Mouse (Mus musculus): ENCODE measurements around the gene Akap8l. TPM values are rescaled to one million over a fixed set of nuclear protein-coding genes. Genes with fewer than 3 reads are reported as not detected.
A peak's percentile ranks its signal among the peaks of the same experiment; 100 is the strongest.

Akap8l gene
- polyA plus RNA-seq, 1 experiment = 32.7 TPM

DNA sequence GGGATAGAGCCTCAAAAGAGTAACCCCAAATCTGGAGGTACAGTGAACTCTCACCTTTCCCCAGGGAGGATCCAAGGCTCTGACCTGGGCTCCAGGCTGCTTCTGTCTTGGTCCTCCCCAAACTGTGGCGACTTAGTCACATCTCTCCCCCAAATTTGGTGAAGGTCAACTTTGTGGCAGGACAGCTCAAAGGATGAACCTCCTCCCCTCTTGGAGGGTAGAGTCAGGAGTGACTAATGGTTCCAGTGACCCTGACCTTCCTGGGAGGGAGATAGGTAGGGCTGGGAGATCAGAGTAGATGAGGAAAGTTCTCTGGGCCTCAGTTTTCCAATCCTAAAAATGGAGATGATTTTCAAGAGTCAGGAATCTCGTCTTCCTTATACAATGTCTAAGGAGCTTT, 28.4 kb upstream of the Akap8l start:
- Histone ChIP-seq H3K27ac (ENCODE audit: insufficient read depth, low read length) (no peak overlapping the region), H3K4me3 (ENCODE audit: insufficient read depth, low read length) (no peak overlapping the region), H3K4me1 (ENCODE audit: control insufficient read depth, insufficient read depth, low read length) (no peaks in the 10 kb centered on the region)
- no peak for TF ChIP-seq CTCF (IDR thresholded peaks at IDR 0.05; ENCODE audit: borderline replicate concordance, insufficient read depth, low read length)
- TF ChIP-seq POLR2A (IDR thresholded peaks at IDR 0.05; ENCODE audit: low read depth, low read length) = no peak

DNA sequence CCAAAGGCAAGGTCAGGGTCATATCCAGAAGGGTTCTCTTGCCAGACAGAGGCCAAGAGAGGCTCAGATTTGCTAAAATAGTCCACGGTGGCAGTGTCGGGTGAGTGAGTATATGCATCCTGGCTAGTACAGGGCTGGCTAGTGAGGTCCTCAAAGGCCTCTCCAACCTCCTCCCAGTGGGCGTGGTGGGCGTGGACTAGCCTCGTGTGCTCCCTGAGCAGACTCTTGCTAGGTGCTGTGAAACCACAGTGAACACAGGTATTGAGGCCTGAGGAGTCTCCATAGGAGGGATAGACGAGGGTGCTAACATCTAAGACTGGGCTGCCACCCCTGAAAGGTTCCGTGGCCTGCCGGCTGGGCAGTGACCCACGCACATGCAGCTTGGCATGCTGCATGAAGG, 26.7 kb upstream of the Akap8l start:
- no peak for TF ChIP-seq CTCF (IDR thresholded peaks at IDR 0.05; ENCODE audit: borderline replicate concordance, insufficient read depth, low read length)
- TF ChIP-seq POLR2A (IDR thresholded peaks at IDR 0.05; ENCODE audit: low read depth, low read length) = no peak
- no peaks in the 10 kb centered on the region for H3K4me1 ChIP-seq (ENCODE audit: control insufficient read depth, insufficient read depth, low read length)
- no peak overlapping the region for H3K27ac ChIP-seq (ENCODE audit: insufficient read depth, low read length)
- no peak overlapping the region for H3K4me3 ChIP-seq (ENCODE audit: insufficient read depth, low read length)

DNA sequence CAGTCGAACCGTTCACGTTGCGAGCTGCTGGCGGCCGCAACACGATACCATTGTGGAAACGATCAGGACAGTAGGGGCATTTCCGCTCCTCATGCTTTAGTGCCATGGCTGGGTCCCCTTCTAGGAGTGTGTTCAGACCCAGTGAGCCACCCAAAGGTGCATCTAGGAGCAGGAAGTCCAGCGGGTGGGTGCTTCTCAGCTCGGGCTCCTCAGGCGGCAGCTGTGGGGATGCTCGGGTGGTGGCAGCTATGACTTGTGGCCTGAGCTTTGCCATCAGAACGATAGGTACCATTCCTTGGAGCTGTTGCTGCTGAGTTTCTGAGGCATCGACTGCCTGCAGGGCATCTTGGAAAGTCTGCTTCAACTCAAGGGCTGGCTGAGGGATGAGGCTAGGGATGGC, 26.1 kb upstream of the Akap8l start:
- no peaks in the 10 kb centered on the region for H3K4me1 ChIP-seq (ENCODE audit: control insufficient read depth, insufficient read depth, low read length)
- TF ChIP-seq CTCF (IDR thresholded peaks at IDR 0.05; ENCODE audit: borderline replicate concordance, insufficient read depth, low read length) (no peak), POLR2A (IDR thresholded peaks at IDR 0.05; ENCODE audit: low read depth, low read length) (no peak)
- no peak overlapping the region for H3K4me3 ChIP-seq (ENCODE audit: insufficient read depth, low read length)
- no peak overlapping the region for H3K27ac ChIP-seq (ENCODE audit: insufficient read depth, low read length)

- Histone ChIP-seq H3K4me1 (ENCODE audit: control insufficient read depth, insufficient read depth, low read length) (no peaks in the 10 kb centered on the region), H3K4me3 (ENCODE audit: insufficient read depth, low read length) (no peak overlapping the region), H3K27ac (ENCODE audit: insufficient read depth, low read length) (no peak overlapping the region)
- TF ChIP-seq POLR2A (IDR thresholded peaks at IDR 0.05; ENCODE audit: low read depth, low read length) (no peak), CTCF (IDR thresholded peaks at IDR 0.05; ENCODE audit: borderline replicate concordance, insufficient read depth, low read length) (no peak)
Measured at GRCm38 (mm10) chr17:32368991-32369578, 18.7 kb upstream of the Akap8l start.

GRCm38 (mm10) chr17:32367706-32368105, 17.3 kb upstream of the Akap8l start:
- H3K27ac ChIP-seq (ENCODE audit: insufficient read depth, low read length) = no peak overlapping the region
- no peak overlapping the region for H3K4me3 ChIP-seq (ENCODE audit: insufficient read depth, low read length)
- H3K4me1 ChIP-seq (ENCODE audit: control insufficient read depth, insufficient read depth, low read length) = 0 out of 2 replicates have a peak, but pooled peaks cover 2% of the 10 kb centered on the region
- TF ChIP-seq CTCF (IDR thresholded peaks at IDR 0.05; ENCODE audit: borderline replicate concordance, insufficient read depth, low read length) = no peak
- TF ChIP-seq POLR2A (IDR thresholded peaks at IDR 0.05; ENCODE audit: low read depth, low read length) = no peak

DNA sequence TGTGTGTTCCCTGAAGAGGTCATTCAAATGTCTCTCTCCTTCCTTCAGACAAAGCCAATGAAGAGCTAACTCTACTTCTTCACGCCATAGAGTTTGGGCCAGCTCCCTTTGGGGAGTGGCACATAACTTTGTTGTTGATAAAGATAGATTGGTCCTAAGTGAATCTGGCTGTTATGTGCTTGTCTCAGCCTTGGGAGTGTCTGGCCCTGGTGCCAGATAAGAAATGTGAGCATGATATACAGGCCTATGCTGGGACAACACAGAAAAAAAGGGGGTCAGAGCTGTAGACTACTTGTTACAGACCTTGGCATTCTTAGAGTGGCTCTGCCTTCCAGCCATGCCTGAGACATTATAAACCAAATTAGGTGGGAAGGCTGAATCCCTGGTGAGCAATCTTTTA, 14.9 kb upstream of the Akap8l start:
- Histone ChIP-seq H3K4me1 (ENCODE audit: control insufficient read depth, insufficient read depth, low read length) (0 out of 2 replicates have a peak, but pooled peaks cover 2% of the 10 kb centered on the region), H3K4me3 (ENCODE audit: insufficient read depth, low read length) (no peak overlapping the region), H3K27ac (ENCODE audit: insufficient read depth, low read length) (no peak overlapping the region)
- no peak for TF ChIP-seq POLR2A (IDR thresholded peaks at IDR 0.05; ENCODE audit: low read depth, low read length)
- no peak for TF ChIP-seq CTCF (IDR thresholded peaks at IDR 0.05; ENCODE audit: borderline replicate concordance, insufficient read depth, low read length)

- peak overlapping the region; percentile 47; the same call in 1 of the 2 replicates for H3K4me3 ChIP-seq (ENCODE audit: insufficient read depth, low read length)
- no peak for TF ChIP-seq CTCF (IDR thresholded peaks at IDR 0.05; ENCODE audit: borderline replicate concordance, insufficient read depth, low read length)
- H3K4me1 ChIP-seq (ENCODE audit: control insufficient read depth, insufficient read depth, low read length) = 0 out of 2 replicates have a peak, but pooled peaks cover 2% of the 10 kb centered on the region
- 0 out of 2 replicates have a peak overlapping the region, but pooled peaks have one; percentile 24 for H3K27ac ChIP-seq (ENCODE audit: insufficient read depth, low read length)
Measured at GRCm38 (mm10) chr17:32364850-32365249, 14.4 kb upstream of the Akap8l start.

DNA sequence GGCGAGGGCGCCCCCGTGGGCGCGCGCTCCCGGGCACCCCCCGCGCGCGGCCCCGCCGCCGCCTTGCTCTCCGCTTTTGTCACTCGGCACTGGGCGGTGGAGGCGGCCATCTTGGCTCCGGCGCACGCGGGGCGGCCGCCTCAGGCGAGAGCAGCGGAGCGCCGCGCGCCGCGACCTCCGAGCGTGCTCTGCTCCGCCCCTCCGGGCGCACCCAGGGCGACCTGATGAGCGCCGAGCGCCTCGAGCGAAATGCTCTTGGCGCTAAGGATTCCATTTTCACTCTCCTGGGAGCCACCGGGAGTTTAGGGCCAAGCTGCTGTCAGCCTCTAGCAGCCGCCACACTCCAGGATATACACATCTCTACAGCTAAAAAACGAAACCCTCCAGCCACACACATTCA, 13.9 kb upstream of the Akap8l start:
- peak overlapping the region; percentile 47 for H3K4me3 ChIP-seq (ENCODE audit: insufficient read depth, low read length)
- TF ChIP-seq CTCF (IDR thresholded peaks at IDR 0.05; ENCODE audit: borderline replicate concordance, insufficient read depth, low read length) (no peak), POLR2A (IDR thresholded peaks at IDR 0.05; ENCODE audit: low read depth, low read length) (peak; percentile 72)
- H3K4me1 ChIP-seq (ENCODE audit: control insufficient read depth, insufficient read depth, low read length) = 0 out of 2 replicates have a peak, but pooled peaks cover 2% of the 10 kb centered on the region
- H3K27ac ChIP-seq (ENCODE audit: insufficient read depth, low read length) = 0 out of 2 replicates have a peak overlapping the region, but pooled peaks have one; percentile 24

GRCm38 (mm10) chr17:32363821-32364301, 13.5 kb upstream of the Akap8l start:
- 0 out of 2 replicates have a peak, but pooled peaks cover 2% of the 10 kb centered on the region for H3K4me1 ChIP-seq (ENCODE audit: control insufficient read depth, insufficient read depth, low read length)
- H3K4me3 ChIP-seq (ENCODE audit: insufficient read depth, low read length) = peak overlapping the region; percentile 98
- TF ChIP-seq CTCF (IDR thresholded peaks at IDR 0.05; ENCODE audit: borderline replicate concordance, insufficient read depth, low read length) (no peak), POLR2A (IDR thresholded peaks at IDR 0.05; ENCODE audit: low read depth, low read length) (no peak)
- peak overlapping the region; percentile 3; the same call in 1 of the 2 replicates for H3K27ac ChIP-seq (ENCODE audit: insufficient read depth, low read length)

DNA sequence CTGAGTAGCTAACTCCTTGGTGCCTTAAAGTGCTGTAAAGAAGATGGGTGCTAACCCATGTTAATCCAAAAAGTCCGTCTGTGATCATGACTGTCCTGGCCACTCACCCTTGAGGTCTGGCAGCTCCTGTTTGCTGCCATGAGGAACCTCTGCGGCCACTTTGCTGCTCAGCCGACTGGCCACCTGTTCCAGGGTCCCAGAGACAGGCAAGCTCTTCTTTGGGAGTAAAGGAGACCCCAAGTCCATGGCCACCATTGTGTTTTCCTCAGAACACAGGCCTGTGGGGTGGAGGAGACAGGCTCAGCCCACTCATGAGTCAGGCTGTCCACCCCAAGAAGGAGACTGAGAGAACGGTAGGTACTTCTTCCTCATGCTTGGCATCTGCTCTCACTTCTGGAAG, 12.3 kb upstream of the Akap8l start:
- H3K4me1 ChIP-seq (ENCODE audit: control insufficient read depth, insufficient read depth, low read length) = 0 out of 2 replicates have a peak, but pooled peaks cover 2% of the 10 kb centered on the region
- no peak overlapping the region for H3K27ac ChIP-seq (ENCODE audit: insufficient read depth, low read length)
- TF ChIP-seq POLR2A (IDR thresholded peaks at IDR 0.05; ENCODE audit: low read depth, low read length) = no peak
- TF ChIP-seq CTCF (IDR thresholded peaks at IDR 0.05; ENCODE audit: borderline replicate concordance, insufficient read depth, low read length) = no peak
- peak overlapping the region; percentile 98; the same call in 1 of the 2 replicates for H3K4me3 ChIP-seq (ENCODE audit: insufficient read depth, low read length)
